Mouse (Mus musculus): Measurements from ENCODE around the gene Slc13a4.

Gene Slc13a4

GRCm38 (mm10) chr6:35256691-35257090 lies 51.2 kb downstream of the Slc13a4 start:
- no peaks in the 10 kb centered on the region for H3K27me3 ChIP-seq (ENCODE audit: control insufficient read depth, insufficient read depth, low read length, poor library complexity, severe bottlenecking)
- no peak for DNase-seq (ENCODE audit: low read depth, low spot score)

GRCm38 (mm10) chr6:35255017-35255416 lies 52.9 kb downstream of the Slc13a4 start:
- Histone ChIP-seq H3K36me3 (ENCODE audit: control insufficient read depth, insufficient read depth, low read length, poor library complexity, severe bottlenecking) (no peaks in the 10 kb centered on the region), H3K27me3 (ENCODE audit: control insufficient read depth, insufficient read depth, low read length, poor library complexity, severe bottlenecking) (no peaks in the 10 kb centered on the region)
- no peak for DNase-seq (ENCODE audit: low read depth, low spot score)

More at GRCm38 (mm10) chr6:35256691-35257090, 51.2 kb downstream of the Slc13a4 start:
- peaks cover 5% of the 10 kb centered on the region for H3K36me3 ChIP-seq (ENCODE audit: control insufficient read depth, insufficient read depth, low read length, poor library complexity, severe bottlenecking)

GRCm38 (mm10) chr6:35254136-35254904 lies 53.6 kb downstream of the Slc13a4 start:
- Histone ChIP-seq H3K36me3 (ENCODE audit: control insufficient read depth, insufficient read depth, low read length, poor library complexity, severe bottlenecking) (no peaks in the 10 kb centered on the region), H3K27me3 (ENCODE audit: control insufficient read depth, insufficient read depth, low read length, poor library complexity, severe bottlenecking) (no peaks in the 10 kb centered on the region)
- peak; percentile 66 for DNase-seq (ENCODE audit: low read depth, low spot score)

- no peak for DNase-seq (ENCODE audit: low read depth, low spot score)
Observed at GRCm38 (mm10) chr6:35253474-35253873, 54.5 kb downstream of the Slc13a4 start.

GRCm38 (mm10) chr6:35252477-35253346 lies 55.2 kb downstream of the Slc13a4 start:
- peak; percentile 93 for DNase-seq (ENCODE audit: low read depth, low spot score)
- H3K27me3 ChIP-seq (ENCODE audit: control insufficient read depth, insufficient read depth, low read length, poor library complexity, severe bottlenecking): no peaks in the 10 kb centered on the region
- H3K36me3 ChIP-seq (ENCODE audit: control insufficient read depth, insufficient read depth, low read length, poor library complexity, severe bottlenecking): no peaks in the 10 kb centered on the region

More at GRCm38 (mm10) chr6:35253474-35253873, 54.5 kb downstream of the Slc13a4 start:
- Histone ChIP-seq H3K36me3 (ENCODE audit: control insufficient read depth, insufficient read depth, low read length, poor library complexity, severe bottlenecking) (no peaks in the 10 kb centered on the region), H3K27me3 (ENCODE audit: control insufficient read depth, insufficient read depth, low read length, poor library complexity, severe bottlenecking) (no peaks in the 10 kb centered on the region)

GRCm38 (mm10) chr6:35251807-35252476 lies 56.0 kb downstream of the Slc13a4 start:
- no peak for DNase-seq (ENCODE audit: low read depth, low spot score)
- no peaks in the 10 kb centered on the region for H3K36me3 ChIP-seq (ENCODE audit: control insufficient read depth, insufficient read depth, low read length, poor library complexity, severe bottlenecking)
- H3K27me3 ChIP-seq (ENCODE audit: control insufficient read depth, insufficient read depth, low read length, poor library complexity, severe bottlenecking): no peaks in the 10 kb centered on the region

GRCm38 (mm10) chr6:35245086-35245485 lies 62.8 kb downstream of the Slc13a4 start:
- peak; percentile 50 for DNase-seq (ENCODE audit: low read depth, low spot score)
- H3K36me3 ChIP-seq (ENCODE audit: control insufficient read depth, insufficient read depth, low read length, poor library complexity, severe bottlenecking): peaks cover 21% of the 10 kb centered on the region
- no peaks in the 10 kb centered on the region for H3K27me3 ChIP-seq (ENCODE audit: control insufficient read depth, insufficient read depth, low read length, poor library complexity, severe bottlenecking)

GRCm38 (mm10) chr6:35243989-35244388 lies 63.9 kb downstream of the Slc13a4 start:
- DNase-seq (ENCODE audit: low read depth, low spot score): no peak
- H3K36me3 ChIP-seq (ENCODE audit: control insufficient read depth, insufficient read depth, low read length, poor library complexity, severe bottlenecking): peaks cover 21% of the 10 kb centered on the region
- no peaks in the 10 kb centered on the region for H3K27me3 ChIP-seq (ENCODE audit: control insufficient read depth, insufficient read depth, low read length, poor library complexity, severe bottlenecking)

GRCm38 (mm10) chr6:35243252-35243651 lies 64.7 kb downstream of the Slc13a4 start:
- peaks cover 21% of the 10 kb centered on the region for H3K36me3 ChIP-seq (ENCODE audit: control insufficient read depth, insufficient read depth, low read length, poor library complexity, severe bottlenecking)
- DNase-seq (ENCODE audit: low read depth, low spot score): no peak

GRCm38 (mm10) chr6:35236108-35236785 lies 71.7 kb downstream of the Slc13a4 start:
- no peak for DNase-seq (ENCODE audit: low read depth, low spot score)
- H3K27me3 ChIP-seq (ENCODE audit: control insufficient read depth, insufficient read depth, low read length, poor library complexity, severe bottlenecking): no peaks in the 10 kb centered on the region
- H3K36me3 ChIP-seq (ENCODE audit: control insufficient read depth, insufficient read depth, low read length, poor library complexity, severe bottlenecking): peaks cover 16% of the 10 kb centered on the region

More at GRCm38 (mm10) chr6:35243252-35243651, 64.7 kb downstream of the Slc13a4 start:
- H3K27me3 ChIP-seq (ENCODE audit: control insufficient read depth, insufficient read depth, low read length, poor library complexity, severe bottlenecking): no peaks in the 10 kb centered on the region

GRCm38 (mm10) chr6:35229415-35229814 lies 78.5 kb downstream of the Slc13a4 start:
- Histone ChIP-seq H3K36me3 (ENCODE audit: control insufficient read depth, insufficient read depth, low read length, poor library complexity, severe bottlenecking) (peaks cover 13% of the 10 kb centered on the region), H3K27me3 (ENCODE audit: control insufficient read depth, insufficient read depth, low read length, poor library complexity, severe bottlenecking) (no peaks in the 10 kb centered on the region)
- no peak for DNase-seq (ENCODE audit: low read depth, low spot score)

GRCm38 (mm10) chr6:35225696-35226095 lies 82.2 kb downstream of the Slc13a4 start:
- Histone ChIP-seq H3K36me3 (ENCODE audit: control insufficient read depth, insufficient read depth, low read length, poor library complexity, severe bottlenecking) (peaks cover 13% of the 10 kb centered on the region), H3K27me3 (ENCODE audit: control insufficient read depth, insufficient read depth, low read length, poor library complexity, severe bottlenecking) (no peaks in the 10 kb centered on the region)
- DNase-seq (ENCODE audit: low read depth, low spot score): no peak
